Comparison of ENCODE assay signal across 9 mouse cellular contexts in the genomic region with DNA sequence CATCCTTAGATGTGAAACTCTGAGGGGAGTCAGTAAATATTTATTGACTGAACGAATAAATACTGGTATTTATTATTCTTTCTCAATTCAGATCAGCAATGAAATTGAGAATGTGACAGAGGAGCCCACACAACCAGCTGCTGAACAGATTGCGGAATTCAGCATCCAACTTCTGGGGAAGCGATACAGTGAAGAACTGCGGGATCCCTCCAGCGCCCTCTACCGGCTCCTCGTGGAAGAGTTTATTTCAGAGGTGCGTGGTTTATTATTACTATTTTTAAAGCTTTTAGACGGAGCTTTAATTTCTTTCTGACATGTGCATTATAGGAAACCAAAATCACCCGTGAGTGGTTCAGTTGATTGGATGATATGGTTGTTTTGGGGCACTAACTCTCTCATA. TPM values are rescaled to one million over a fixed set of nuclear protein-coding genes. Genes with fewer than 3 reads are reported as not detected.
DNase-seq lines count a peak whose midpoint lies in the region; ATAC-seq and TF ChIP-seq lines count a peak whose summit lies in the region.
"Had no signal": no experiment of that assay in that cellular context is flagged by ENCODE, and none has a peak within 500 bp of the region (broad histone marks: within the 10 kb centered on the region; RNA-seq: fewer than 3 reads in every experiment).

No protein-coding gene starts in this region.

- no peaks in the 10 kb centered on the region for H3K36me3 ChIP-seq in kidney, postnatal 0 days (ENCODE audit: insufficient read depth, low read length)
- no peaks in the 10 kb centered on the region for H3K36me3 ChIP-seq in G1E (replicated peaks)
- no peaks in the 10 kb centered on the region for H3K36me3 ChIP-seq in splenic B cell, adult 2 months (ENCODE audit: control insufficient read depth, insufficient read depth, low read length, poor library complexity, severe bottlenecking)
- H3K36me3 ChIP-seq: embryonic facial prominence, embryonic 15.5 days; limb, embryonic 12.5 days had no signal

- H3K9me3 ChIP-seq in kidney, postnatal 0 days (replicated peaks; ENCODE audit: low read length) = no peaks in the 10 kb centered on the region
- no peaks in the 10 kb centered on the region for H3K9me3 ChIP-seq in G1E (replicated peaks)
- H3K9me3 ChIP-seq: limb, embryonic 12.5 days had no signal

- no peak overlapping the region for H3K27ac ChIP-seq in kidney, postnatal 0 days
- H3K27ac ChIP-seq: embryonic facial prominence, embryonic 15.5 days; limb, embryonic 12.5 days had no signal

- TF ChIP-seq CTCF in kidney, postnatal 0 days (IDR thresholded peaks at IDR 0.05; ENCODE audit: low read depth) = peak; percentile 40; the same call in 1 of the 2 replicates
- TF ChIP-seq CTCF in G1E (IDR thresholded peaks at IDR 0.05; ENCODE audit: low read depth, low read length) = peak; percentile 46

- no peak for DNase-seq in kidney, postnatal 0 days (ENCODE audit: low spot score)
- DNase-seq in kidney, postnatal 14 days = no peak
- DNase-seq in G1E (ENCODE audit: low spot score) = peak; percentile 1
- peak; percentile 23 for DNase-seq in adrenal gland, postnatal 25 days
- DNase-seq in layer of hippocampus, postnatal 25 days (ENCODE audit: extremely low spot score in 1 of 2, low spot score in 1 of 2) = peak; percentile 36 to 73
- DNase-seq in splenic B cell, adult 2 months (ENCODE audit: low read depth, low spot score) = peak; percentile 15
- DNase-seq in urinary bladder, adult 2 months (ENCODE audit: low spot score) = no peak

- no peak overlapping the region for H3K4me2 ChIP-seq in kidney, postnatal 0 days (ENCODE audit: low read length)
- H3K4me2 ChIP-seq: embryonic facial prominence, embryonic 15.5 days; limb, embryonic 12.5 days had no signal

- ATAC-seq in kidney, postnatal 0 days (replicated peaks; ENCODE audit: low FRiP score, low read depth) = no peak
- no peak for ATAC-seq in G1E (ENCODE audit: extremely low read depth, insufficient number of reproducible peaks, low FRiP score, poor library complexity, severe bottlenecking)

- H3K4me1 ChIP-seq in kidney, postnatal 0 days (replicated peaks; ENCODE audit: insufficient read depth, low read length) = no peaks in the 10 kb centered on the region
- no peaks in the 10 kb centered on the region for H3K4me1 ChIP-seq in G1E (ENCODE audit: insufficient read depth, low read depth, low read length)
- H3K4me1 ChIP-seq: embryonic facial prominence, embryonic 15.5 days; limb, embryonic 12.5 days had no signal

- H3K27me3 ChIP-seq in kidney, postnatal 0 days (ENCODE audit: insufficient read depth, low read length) = no peaks in the 10 kb centered on the region
- H3K27me3 ChIP-seq in G1E (ENCODE audit: insufficient read depth, low read length) = no peaks in the 10 kb centered on the region
- no peaks in the 10 kb centered on the region for H3K27me3 ChIP-seq in splenic B cell, adult 2 months (ENCODE audit: control insufficient read depth, insufficient read depth, low read length, poor library complexity, severe bottlenecking)
- H3K27me3 ChIP-seq: embryonic facial prominence, embryonic 15.5 days; limb, embryonic 12.5 days had no signal

- H3K4me3 ChIP-seq in kidney, postnatal 0 days (replicated peaks; ENCODE audit: low read depth, low read length) = no peak overlapping the region
- H3K4me3 ChIP-seq in G1E (ENCODE audit: low read depth, low read length) = no peak overlapping the region
- H3K4me3 ChIP-seq: embryonic facial prominence, embryonic 15.5 days; limb, embryonic 12.5 days had no signal

- 60% methylated on average over 10 of the region's 10 CpGs for WGBS in kidney, postnatal 0 days

- H3K9ac ChIP-seq in kidney, postnatal 0 days (ENCODE audit: low read depth, low read length) = no peak overlapping the region
- H3K9ac ChIP-seq: embryonic facial prominence, embryonic 15.5 days; limb, embryonic 12.5 days had no signal

RNA-seq across cellular contexts. Expression of a gene that starts 27.2 kb away (rescaled TPM):
- polyA plus RNA-seq in kidney, postnatal 0 days (2015; fragmentation: Nextera tagmentation; extraction: Ambion mirVana) = 0.14 and 0.41 TPM in 2 replicates
- total RNA-seq in G1E (2014; fragmentation: Nextera tagmentation) = 0.44 TPM in 1 of 2 replicates, not detected in the other
- total RNA-seq in G1E (2017) = 0.12 and 0.38 TPM in 2 replicates
- not detected in 2 replicates for polyA plus RNA-seq in G1E (2012)
- total RNA-seq in adrenal gland, postnatal 25 days (2021) = 0.43 and 0.49 TPM in 2 replicates
- 1 to 10 TPM in 1 of 2 experiments, under 1 TPM in 1; 0.84 to 1.2 TPM for total RNA-seq in layer of hippocampus, postnatal 25 days (2021)
- 0.26 and 0.28 TPM in 2 replicates for polyA plus RNA-seq in urinary bladder, adult 2 months (2012; rRNA removed)

Comparison
In these comparisons a context has a peak if more than half of its experiments do, and no peak if none do; other contexts are left out.
1. DNase-seq: peak in G1E (single experiment), adrenal gland, postnatal 25 days (single experiment), layer of hippocampus, postnatal 25 days (2 of 2) and splenic B cell, adult 2 months (single experiment); none in kidney, postnatal 0 days (single experiment), kidney, postnatal 14 days (single experiment) and urinary bladder, adult 2 months (single experiment).